Mouse (Mus musculus) midbrain, embryonic 16.5 days (tissue): ENCODE results near the gene Havcr2. TPM values are rescaled to one million over a fixed set of nuclear protein-coding genes. Genes with fewer than 3 reads are reported as not detected.
"Not testable (repeated sequence)": the region's sequence is repeated elsewhere in the genome, so short reads cannot be mapped to it uniquely, and the experiment has no call there.

Source experiments
- ATAC-seq: fragments of 200-750 bp; cut with Nextera tagmentation; 2 replicates; pipeline ENCODE4 v1.8.0; 2017; ENCODE audit warnings: moderate TSS enrichment
- H3K27ac ChIP-seq: fragments of 300-500 bp; sonication (generic); 2 replicates; pipeline ENCODE4 v1.5.1; 2014; ENCODE audit warnings: mild to moderate bottlenecking, low read length, mixed read lengths
- H3K27me3 ChIP-seq: fragments of 300-500 bp; sonication (generic); 2 replicates; pipeline ENCODE4 v1.6.1; 2014; ENCODE audit warnings: low read depth, low read length, mixed read lengths; ENCODE audit not compliant: control insufficient read depth, insufficient read depth
- H3K36me3 ChIP-seq: fragments of 300-500 bp; sonication (generic); 2 replicates; pipeline ENCODE4 v1.6.1; 2014; ENCODE audit warnings: mild to moderate bottlenecking, low read length, moderate library complexity, mixed read lengths; ENCODE audit not compliant: control insufficient read depth, insufficient read depth
- H3K4me1 ChIP-seq: fragments of 300-500 bp; sonication (generic); 2 replicates; pipeline ENCODE4 v1.6.1; 2014; ENCODE audit warnings: mild to moderate bottlenecking, low read length, mixed read lengths; ENCODE audit not compliant: control insufficient read depth, insufficient read depth
- H3K4me2 ChIP-seq: fragments of 300-500 bp; sonication (generic); 2 replicates; pipeline ENCODE4 v1.6.1; 2014; ENCODE audit warnings: mild to moderate bottlenecking, low read length, mixed read lengths
- H3K4me3 ChIP-seq: fragments of 300-500 bp; sonication (generic); 2 replicates; pipeline ENCODE4 v1.5.1; 2014; ENCODE audit warnings: low read depth, mild to moderate bottlenecking, low read length, moderate library complexity, mixed read lengths
- H3K9ac ChIP-seq: fragments of 300-500 bp; sonication (generic); 2 replicates; pipeline ENCODE4 v1.6.1; 2014; ENCODE audit warnings: low read depth, low read length, mixed read lengths
- H3K9me3 ChIP-seq: fragments of 300-500 bp; sonication (generic); replicated peaks from 2 replicates; pipeline ENCODE4 v1.6.1; 2014; ENCODE audit warnings: mild to moderate bottlenecking, low read length, mixed read lengths; ENCODE audit not compliant: control insufficient read depth, poor library complexity, severe bottlenecking
- WGBS: fragments of 180-500 bp; shearing (Covaris S2); extraction: QIAGEN DNeasy Blood & Tissue Kit; methylation state at CpG from one replicate; pipeline ENCODE4 v1.1.7; 2014; 5-methylcytosine and 5-hydroxymethylcytosine counted together
- polyA plus RNA-seq: library from polyadenylated mRNA; unstranded; fragments of >200 nt; fragmentation: Nextera tagmentation; extraction: Ambion mirVana; gene quantifications from 2 replicates; pipeline ENCODE4 v1.2.1, GENCODE M21; 2015

Gene Havcr2
- polyA plus RNA-seq, result 0.06 and 0.20 TPM in 2 replicates

- Histone ChIP-seq H3K27ac (no peak within 1 kb of the TSS), H3K36me3 (no peaks in the 10 kb centered on the region), H3K4me2 (no peak within 1 kb of the TSS), H3K9ac (no peak within 1 kb of the TSS), H3K4me1 (no peaks in the 10 kb centered on the region), H3K9me3 (no peaks in the 10 kb centered on the region), H3K4me3 (no peak within 1 kb of the TSS), H3K27me3 (no peaks in the 10 kb centered on the region)
- 80% methylated on average over 6 of the region's 6 CpGs for WGBS
- no peak for ATAC-seq
Measured at GRCm38 (mm10) chr11:46454453-46455045, at the start of gene Havcr2. Havcr2 (plus strand) TSS chr11:46454935.

GRCm38 (mm10) chr11:46404986-46405385 lies 49.7 kb upstream of the Havcr2 start:
- Histone ChIP-seq H3K27ac (no peak overlapping the region), H3K27me3 (no peaks in the 10 kb centered on the region), H3K36me3 (no peaks in the 10 kb centered on the region), H3K4me1 (no peaks in the 10 kb centered on the region), H3K9ac (no peak overlapping the region), H3K4me2 (no peak overlapping the region), H3K9me3 (no peaks in the 10 kb centered on the region), H3K4me3 (no peak overlapping the region)
- ATAC-seq, result no peak
- WGBS, result 84% methylated on average over 16 of the region's 16 CpGs

GRCm38 (mm10) chr11:46406721-46407120 lies 48.0 kb upstream of the Havcr2 start:
- no peak overlapping the region for H3K4me2 ChIP-seq
- no peak for ATAC-seq
- H3K36me3 ChIP-seq, result no peaks in the 10 kb centered on the region
- H3K27ac ChIP-seq, result no peak overlapping the region
- no peak overlapping the region for H3K4me3 ChIP-seq
- 32% methylated on average over 10 of the region's 10 CpGs for WGBS
- H3K27me3 ChIP-seq, result no peaks in the 10 kb centered on the region
- H3K9me3 ChIP-seq, result no peaks in the 10 kb centered on the region
- no peaks in the 10 kb centered on the region for H3K4me1 ChIP-seq
- no peak overlapping the region for H3K9ac ChIP-seq

GRCm38 (mm10) chr11:46410018-46410563 lies 44.6 kb upstream of the Havcr2 start:
- Histone ChIP-seq H3K9ac (no peak overlapping the region), H3K36me3 (no peaks in the 10 kb centered on the region), H3K27ac (no peak overlapping the region), H3K4me1 (no peaks in the 10 kb centered on the region), H3K27me3 (no peaks in the 10 kb centered on the region), H3K4me3 (no peak overlapping the region), H3K4me2 (no peak overlapping the region), H3K9me3 (no peaks in the 10 kb centered on the region)
- 51% methylated on average over 2 of the region's 2 CpGs for WGBS
- no peak for ATAC-seq

GRCm38 (mm10) chr11:46418438-46418837 lies 36.3 kb upstream of the Havcr2 start:
- Histone ChIP-seq H3K9me3 (no peaks in the 10 kb centered on the region), H3K4me1 (no peaks in the 10 kb centered on the region), H3K27ac (no peak overlapping the region), H3K27me3 (no peaks in the 10 kb centered on the region), H3K4me2 (no peak overlapping the region), H3K4me3 (no peak overlapping the region), H3K36me3 (no peaks in the 10 kb centered on the region), H3K9ac (no peak overlapping the region)
- 78% methylated on average over 1 of the region's 1 CpGs for WGBS
- ATAC-seq, result no peak

GRCm38 (mm10) chr11:46418860-46419259 lies 35.9 kb upstream of the Havcr2 start:
- H3K9ac ChIP-seq, result no peak overlapping the region
- no peak overlapping the region for H3K4me3 ChIP-seq
- H3K4me1 ChIP-seq, result no peaks in the 10 kb centered on the region
- H3K4me2 ChIP-seq, result no peak overlapping the region
- H3K27me3 ChIP-seq, result no peaks in the 10 kb centered on the region
- H3K36me3 ChIP-seq, result no peaks in the 10 kb centered on the region
- ATAC-seq, result no peak
- WGBS, result 84% methylated on average over 5 of the region's 5 CpGs
- H3K9me3 ChIP-seq, result no peaks in the 10 kb centered on the region
- H3K27ac ChIP-seq, result no peak overlapping the region

- WGBS, result 85% methylated on average over 8 of the region's 8 CpGs
- no peak overlapping the region for H3K4me3 ChIP-seq
Measured at GRCm38 (mm10) chr11:46421086-46421888, 33.4 kb upstream of the Havcr2 start.

GRCm38 (mm10) chr11:46428131-46428530 lies 26.6 kb upstream of the Havcr2 start:
- H3K27me3 ChIP-seq, ATAC-seq, H3K36me3 ChIP-seq, H3K4me1 ChIP-seq, H3K9ac ChIP-seq, H3K4me2 ChIP-seq, H3K4me3 ChIP-seq, H3K27ac ChIP-seq, H3K9me3 ChIP-seq: not testable (repeated sequence)
- 36% methylated on average over 4 of the region's 4 CpGs for WGBS

More at GRCm38 (mm10) chr11:46421086-46421888, 33.4 kb upstream of the Havcr2 start:
- H3K9ac ChIP-seq, result no peak overlapping the region
- no peak overlapping the region for H3K27ac ChIP-seq
- no peak overlapping the region for H3K4me2 ChIP-seq
- no peaks in the 10 kb centered on the region for H3K9me3 ChIP-seq
- H3K4me1 ChIP-seq, result no peaks in the 10 kb centered on the region
- H3K27me3 ChIP-seq, result no peaks in the 10 kb centered on the region
- H3K36me3 ChIP-seq, result no peaks in the 10 kb centered on the region
- no peak for ATAC-seq

- Histone ChIP-seq H3K4me3 (no peak overlapping the region), H3K9me3 (no peaks in the 10 kb centered on the region)
- no peak for ATAC-seq
Measured at GRCm38 (mm10) chr11:46430123-46430522, 24.6 kb upstream of the Havcr2 start.

More at GRCm38 (mm10) chr11:46430123-46430522, 24.6 kb upstream of the Havcr2 start:
- Histone ChIP-seq H3K4me1 (no peaks in the 10 kb centered on the region), H3K9ac (no peak overlapping the region), H3K4me2 (no peak overlapping the region), H3K27ac (no peak overlapping the region), H3K36me3 (no peaks in the 10 kb centered on the region), H3K27me3 (no peaks in the 10 kb centered on the region)
- 91% methylated on average over 2 of the region's 2 CpGs for WGBS
